Mouse (Mus musculus) hindbrain, embryonic 16.5 days (tissue): ENCODE data around the gene Paqr4. TPM values are rescaled to one million over a fixed set of nuclear protein-coding genes. Genes with fewer than 3 reads are reported as not detected.
A peak's percentile ranks its signal among the peaks of the same experiment; 100 is the strongest.

Source experiments
- ATAC-seq: fragments of 200-750 bp; cut with Nextera tagmentation; 2 replicates; pipeline ENCODE4 v1.8.0; 2017; ENCODE audit warnings: moderate TSS enrichment, moderate library complexity
- H3K27ac ChIP-seq: fragments of 300-500 bp; sonication (generic); 2 replicates; pipeline ENCODE4 v1.5.1; 2014; ENCODE audit warnings: low read depth, mild to moderate bottlenecking, control low read depth, low read length, moderate library complexity
- H3K27me3 ChIP-seq: fragments of 300-500 bp; sonication (generic); replicated peaks from 2 replicates; pipeline ENCODE4 v1.6.1; 2014; ENCODE audit warnings: low read length; ENCODE audit not compliant: control insufficient read depth, insufficient read depth
- H3K36me3 ChIP-seq: fragments of 300-500 bp; sonication (generic); 2 replicates; pipeline ENCODE4 v1.6.1; 2014; ENCODE audit warnings: mild to moderate bottlenecking, low read length, moderate library complexity, mixed read lengths; ENCODE audit not compliant: control insufficient read depth, insufficient read depth
- H3K4me1 ChIP-seq: fragments of 300-500 bp; sonication (generic); 2 replicates; pipeline ENCODE4 v1.6.1; 2014; ENCODE audit warnings: low read depth, low read length; ENCODE audit not compliant: control insufficient read depth, insufficient read depth
- H3K4me2 ChIP-seq: fragments of 300-500 bp; sonication (generic); 2 replicates; pipeline ENCODE4 v1.6.1; 2014; ENCODE audit warnings: mild to moderate bottlenecking, low read length, control low read depth, moderate library complexity
- H3K4me3 ChIP-seq: fragments of 300-500 bp; sonication (generic); 2 replicates; pipeline ENCODE4 v1.5.1; 2014; ENCODE audit warnings: mild to moderate bottlenecking, low read length, control low read depth, moderate library complexity
- H3K9ac ChIP-seq: fragments of 300-500 bp; sonication (generic); 2 replicates; pipeline ENCODE4 v1.6.1; 2014; ENCODE audit warnings: low read depth, mild to moderate bottlenecking, control low read depth, low read length, moderate library complexity
- H3K9me3 ChIP-seq: fragments of 300-500 bp; sonication (generic); 2 replicates; pipeline ENCODE4 v1.6.1; 2014; ENCODE audit warnings: mild to moderate bottlenecking, low read length, moderate library complexity; ENCODE audit not compliant: control insufficient read depth
- WGBS: fragments of 180-500 bp; shearing (Covaris S2); extraction: QIAGEN DNeasy Blood & Tissue Kit; methylation state at CpG from one replicate; pipeline ENCODE4 v1.1.7; 2014; 5-methylcytosine and 5-hydroxymethylcytosine counted together
- polyA plus RNA-seq: library from polyadenylated mRNA; unstranded; fragments of >200 nt; fragmentation: Nextera tagmentation; extraction: Ambion mirVana; gene quantifications from 2 replicates; pipeline ENCODE4 v1.2.1, GENCODE M21; 2015

Gene Paqr4
- polyA plus RNA-seq, 1 experiment from 2014 or later: 84.1 TPM

- peaks cover 27% of the 10 kb centered on the region for H3K4me1 ChIP-seq
- peaks cover 12% of the 10 kb centered on the region for H3K36me3 ChIP-seq
- H3K27ac ChIP-seq: peak overlapping the region; percentile 84
- H3K9me3 ChIP-seq: no peaks in the 10 kb centered on the region
- H3K4me3 ChIP-seq: peak overlapping the region; percentile 64
- H3K27me3 ChIP-seq: peaks cover 29% of the 10 kb centered on the region
- WGBS: 14% methylated on average over 2 of the region's 2 CpGs
- peak overlapping the region; percentile 85 for H3K4me2 ChIP-seq
- H3K9ac ChIP-seq: peak overlapping the region; percentile 74
- ATAC-seq: no peak
Observed at GRCm38 (mm10) chr17:23738836-23739201, 1.8 kb downstream of the Paqr4 start.

- WGBS: 62% methylated on average over 15 of the region's 15 CpGs
- Histone ChIP-seq H3K9me3 (no peaks in the 10 kb centered on the region), H3K4me3 (no peak overlapping the region; the same call in 1 of the 2 replicates), H3K36me3 (peaks cover 12% of the 10 kb centered on the region), H3K9ac (peak overlapping the region; percentile 5), H3K4me2 (peak overlapping the region; percentile 85), H3K27me3 (peaks cover 18% of the 10 kb centered on the region), H3K27ac (no peak overlapping the region), H3K4me1 (peaks cover 27% of the 10 kb centered on the region)
- ATAC-seq: no peak
Observed at GRCm38 (mm10) chr17:23737493-23738445, 2.9 kb downstream of the Paqr4 start.

DNA sequence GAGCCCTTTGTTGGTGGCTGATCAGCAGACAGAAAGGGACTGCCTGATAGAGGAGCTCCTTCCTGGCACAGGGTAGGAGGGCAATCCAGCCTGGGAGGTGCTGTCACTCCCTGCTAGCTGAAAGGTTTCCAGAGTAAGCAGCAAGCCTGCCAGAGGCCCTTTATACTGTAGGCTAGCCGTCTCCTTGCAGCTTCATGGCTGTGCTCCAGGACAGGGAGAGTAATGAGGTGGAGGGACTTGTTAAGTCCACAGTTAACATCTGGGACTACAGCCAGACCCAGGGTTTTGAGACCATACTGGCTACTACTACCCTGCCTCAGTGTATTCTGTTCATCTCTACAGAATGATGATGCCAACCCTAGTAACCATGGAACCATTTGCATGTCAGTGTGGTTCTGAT, 6.3 kb downstream of the Paqr4 start:
- Histone ChIP-seq H3K36me3 (peaks cover 12% of the 10 kb centered on the region), H3K4me1 (peaks cover 18% of the 10 kb centered on the region), H3K4me3 (no peak overlapping the region), H3K4me2 (no peak overlapping the region), H3K9me3 (no peaks in the 10 kb centered on the region), H3K9ac (no peak overlapping the region), H3K27me3 (no peaks in the 10 kb centered on the region), H3K27ac (no peak overlapping the region)
- WGBS: 83% methylated on average over 1 of the region's 1 CpGs
- ATAC-seq: peak; percentile 22

GRCm38 (mm10) chr17:23730441-23730840, 10.2 kb downstream of the Paqr4 start:
- H3K4me1 ChIP-seq: peaks cover 9% of the 10 kb centered on the region
- no peaks in the 10 kb centered on the region for H3K27me3 ChIP-seq
- no peak overlapping the region for H3K4me3 ChIP-seq
- no peaks in the 10 kb centered on the region for H3K9me3 ChIP-seq
- H3K27ac ChIP-seq: no peak overlapping the region
- 70% methylated on average over 1 of the region's 1 CpGs for WGBS
- no peak overlapping the region for H3K9ac ChIP-seq
- H3K4me2 ChIP-seq: no peak overlapping the region
- no peaks in the 10 kb centered on the region; the same call in 1 of the 2 replicates for H3K36me3 ChIP-seq
- no peak for ATAC-seq

- Histone ChIP-seq H3K27ac (peak overlapping the region; percentile 63; the same call in 1 of the 2 replicates), H3K36me3 (no peaks in the 10 kb centered on the region), H3K9me3 (no peaks in the 10 kb centered on the region), H3K27me3 (no peaks in the 10 kb centered on the region), H3K4me2 (peak overlapping the region; percentile 96), H3K4me3 (peak overlapping the region; percentile 92), H3K4me1 (peaks cover 10% of the 10 kb centered on the region), H3K9ac (peak overlapping the region; percentile 77)
- peak; percentile 85 for ATAC-seq
- WGBS: 0% methylated on average over 16 of the region's 20 CpGs
Observed at GRCm38 (mm10) chr17:23726758-23727142, 13.9 kb downstream of the Paqr4 start.

- Histone ChIP-seq H3K4me3 (peak within 1 kb of the TSS; percentile 92), H3K36me3 (no peaks in the 10 kb centered on the region), H3K27me3 (no peaks in the 10 kb centered on the region), H3K9me3 (no peaks in the 10 kb centered on the region), H3K4me1 (peaks cover 10% of the 10 kb centered on the region), H3K27ac (peak within 1 kb of the TSS; percentile 72), H3K9ac (peak within 1 kb of the TSS; percentile 77), H3K4me2 (peak within 1 kb of the TSS; percentile 96)
- WGBS: under 1% methylated on average over 51 of the region's 73 CpGs
- ATAC-seq: peak; percentile 95
Observed at GRCm38 (mm10) chr17:23725999-23726757, 14.5 kb downstream of the Paqr4 start, which contains the start of gene Pkmyt1. TSS of gene Pkmyt1 (plus strand) at chr17:23726336.

- Histone ChIP-seq H3K9ac (peak overlapping the region; percentile 77), H3K4me3 (peak overlapping the region; percentile 92), H3K4me2 (peak overlapping the region; percentile 96), H3K27me3 (no peaks in the 10 kb centered on the region), H3K9me3 (no peaks in the 10 kb centered on the region), H3K4me1 (peaks cover 10% of the 10 kb centered on the region), H3K36me3 (no peaks in the 10 kb centered on the region), H3K27ac (peak overlapping the region; percentile 72)
- no peak for ATAC-seq
- 67% methylated on average over 4 of the region's 4 CpGs for WGBS
Observed at GRCm38 (mm10) chr17:23725477-23725876, 15.2 kb downstream of the Paqr4 start.

GRCm38 (mm10) chr17:23722376-23723125, 18.1 kb downstream of the Paqr4 start, which contains the start of gene 1520401A03Rik:
TSS of gene 1520401A03Rik (minus strand) at chr17:23722783.
- 66% methylated on average over 7 of the region's 7 CpGs for WGBS
- Histone ChIP-seq H3K4me2 (no peak within 1 kb of the TSS), H3K9me3 (no peaks in the 10 kb centered on the region), H3K36me3 (no peaks in the 10 kb centered on the region), H3K4me3 (no peak within 1 kb of the TSS), H3K27me3 (no peaks in the 10 kb centered on the region), H3K27ac (no peak within 1 kb of the TSS), H3K4me1 (peaks cover 10% of the 10 kb centered on the region), H3K9ac (no peak within 1 kb of the TSS)
- ATAC-seq: no peak
